Mouse (Mus musculus): ENCODE measurements at regions not wholly inside any gene's neighbourhood (a gene's known extent, or its start where the extent isn't known, plus 50 kb on each side); places are given as distances from the start of the nearest gene placed in this dataset.

DNA sequence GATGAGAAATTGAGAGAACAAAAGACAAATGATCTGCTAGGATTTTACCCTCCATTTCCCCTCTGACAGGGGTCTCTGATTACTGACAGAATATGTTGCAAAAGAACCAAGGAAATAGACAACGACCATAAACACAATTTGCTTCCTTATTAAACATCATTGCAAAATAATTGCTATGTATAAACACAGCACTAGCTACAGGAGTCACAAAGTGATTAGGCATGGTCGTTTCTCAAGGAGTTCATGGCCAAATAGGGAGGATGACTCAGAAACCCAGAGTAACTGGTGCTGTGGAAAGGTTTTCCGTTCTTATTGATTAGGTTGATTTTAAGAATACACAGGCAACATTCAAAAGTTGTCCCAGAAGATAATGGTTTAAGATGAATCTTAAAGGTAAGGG lies 180.4 kb downstream of the Gm12728 start:
- no peak for DNase-seq

DNA sequence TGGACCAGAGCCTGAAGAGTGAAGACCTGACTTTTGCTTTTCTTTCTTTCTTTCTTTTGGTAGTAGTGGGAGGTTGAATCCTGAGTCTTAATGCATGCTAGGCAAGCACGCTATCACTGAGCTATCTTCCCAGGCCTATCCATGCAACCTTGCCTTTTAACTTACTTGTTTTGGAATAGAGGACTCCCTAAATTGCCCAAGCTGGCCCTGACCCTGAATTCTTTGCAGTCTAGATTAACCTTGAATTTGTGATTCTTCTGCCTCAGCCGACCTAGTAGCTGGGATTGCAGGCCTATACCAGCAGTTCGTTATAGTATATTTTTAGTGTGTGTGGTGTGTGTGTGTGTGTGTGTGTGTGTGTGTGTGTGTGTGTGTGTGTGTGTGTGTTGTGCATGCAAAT lies 183.1 kb downstream of the Gm12728 start:
- no peak for DNase-seq

DNA sequence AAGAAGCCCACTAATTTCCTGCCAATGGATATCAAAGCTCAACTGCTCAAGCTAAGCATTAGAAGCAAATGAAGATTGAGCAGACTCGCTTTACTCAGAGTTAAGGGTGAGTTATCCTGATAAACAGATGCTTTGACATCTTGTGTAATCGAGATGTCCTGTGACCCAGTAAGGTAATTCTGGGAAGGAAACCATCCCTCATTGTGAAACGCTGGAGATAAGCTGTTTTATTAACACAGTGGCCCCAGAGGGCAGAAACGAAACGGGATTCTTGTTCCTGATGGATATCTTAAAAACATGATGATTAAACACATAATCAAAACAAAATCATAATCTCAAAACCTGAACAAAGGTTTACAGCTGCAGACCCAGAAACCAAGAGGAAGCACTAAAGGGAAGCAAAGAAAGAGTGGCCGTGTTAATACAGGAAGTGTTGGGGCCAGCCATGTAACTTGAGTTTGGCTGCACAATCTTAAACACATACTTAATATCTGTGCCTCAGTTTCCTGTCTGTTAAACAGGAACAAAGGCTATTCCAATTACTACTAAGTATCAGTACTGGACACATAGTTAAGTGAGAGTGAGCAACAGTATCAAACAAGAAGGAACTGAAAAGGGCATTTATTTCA lies 184.2 kb downstream of the Gm12728 start:
- no peak for DNase-seq

DNA sequence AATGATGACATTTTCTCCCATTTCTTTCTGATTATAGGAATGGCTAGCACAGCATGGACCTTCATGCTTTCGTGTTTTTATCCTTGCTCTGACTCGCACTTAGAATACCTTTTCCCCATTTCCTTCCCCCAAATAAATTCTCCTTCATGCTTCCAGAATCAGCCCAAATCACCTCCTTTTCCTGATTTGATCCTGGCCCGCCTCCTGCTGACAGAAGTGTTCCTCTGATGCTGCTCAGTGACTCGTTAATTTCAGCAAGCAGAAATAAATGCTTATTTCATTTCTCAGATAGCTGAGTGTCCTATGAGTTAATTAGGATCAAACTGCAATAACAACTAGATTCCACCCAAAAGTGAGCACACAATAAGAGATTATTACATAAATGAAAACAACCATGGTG lies 185.3 kb downstream of the Gm12728 start:
- DNase-seq: no peak

DNA sequence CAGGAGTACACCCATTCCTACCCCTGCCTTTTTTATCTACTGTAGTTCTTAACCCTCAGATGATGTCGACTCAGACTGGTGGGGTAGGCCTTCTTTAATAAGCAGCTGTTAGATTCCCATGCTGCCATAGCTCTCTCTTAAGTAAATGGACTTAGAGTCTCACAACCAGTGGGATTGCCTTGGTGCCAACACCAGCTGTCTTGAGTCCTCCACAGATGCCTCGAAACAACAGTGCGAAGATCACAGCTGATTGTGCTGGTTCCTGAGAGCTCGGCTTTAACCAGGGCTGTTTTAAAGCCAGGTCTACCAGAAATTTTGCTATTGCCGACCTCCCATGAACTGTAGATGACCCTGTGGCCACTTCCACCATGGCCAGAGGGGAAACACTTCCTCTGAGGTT lies 189.4 kb downstream of the Gm12728 start:
- no peak for DNase-seq

DNA sequence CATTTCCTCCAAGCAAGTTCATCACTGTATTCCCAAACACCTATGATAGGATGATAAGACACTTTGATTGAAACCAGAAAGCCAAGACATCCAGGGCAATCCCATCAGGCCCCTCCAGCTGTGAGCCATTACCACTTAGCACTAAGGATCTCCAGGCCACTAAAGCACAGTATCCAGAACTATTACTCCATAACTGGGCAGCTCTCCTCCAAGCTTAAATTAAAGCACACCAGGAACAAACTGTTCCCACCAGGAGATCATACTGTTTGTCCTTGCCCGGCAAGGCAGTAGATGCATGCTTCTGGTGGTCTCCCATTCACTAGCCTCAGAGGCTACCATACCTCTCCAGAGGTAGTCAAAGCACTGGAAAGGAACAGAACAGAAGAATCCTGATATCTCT lies 193.3 kb downstream of the Gm12728 start:
- no peak for DNase-seq

DNA sequence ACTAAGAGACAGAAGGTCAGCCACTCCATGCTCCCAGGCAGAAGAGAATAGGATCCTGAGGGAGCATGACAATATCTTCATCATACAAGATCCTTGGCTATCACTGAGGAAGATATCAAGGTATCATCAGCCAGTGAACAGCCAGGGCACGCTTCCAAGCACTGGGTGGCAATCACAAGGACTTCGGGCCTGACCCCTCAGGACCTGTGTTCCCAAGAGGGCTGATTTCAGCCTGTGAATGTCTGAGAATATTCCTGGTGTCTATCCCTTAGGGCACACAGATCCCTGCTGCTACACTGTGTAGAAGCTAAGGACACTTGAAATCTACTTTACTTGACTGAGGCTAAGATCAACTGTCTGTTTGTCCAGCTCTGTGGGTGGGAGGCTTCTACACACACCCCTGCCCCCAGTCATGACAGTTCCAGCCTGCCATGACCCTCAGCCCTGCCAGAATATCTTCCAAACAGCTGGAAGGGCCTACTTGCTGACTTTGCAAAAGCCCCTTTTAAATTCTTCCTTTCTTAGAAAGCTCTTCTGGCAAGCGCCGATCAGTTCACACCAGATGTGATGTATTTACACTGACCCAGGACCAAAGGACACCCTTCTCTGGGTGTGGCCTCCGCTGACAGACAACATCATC lies 198.4 kb downstream of the Gm12728 start:
- DNase-seq: no peak

DNA sequence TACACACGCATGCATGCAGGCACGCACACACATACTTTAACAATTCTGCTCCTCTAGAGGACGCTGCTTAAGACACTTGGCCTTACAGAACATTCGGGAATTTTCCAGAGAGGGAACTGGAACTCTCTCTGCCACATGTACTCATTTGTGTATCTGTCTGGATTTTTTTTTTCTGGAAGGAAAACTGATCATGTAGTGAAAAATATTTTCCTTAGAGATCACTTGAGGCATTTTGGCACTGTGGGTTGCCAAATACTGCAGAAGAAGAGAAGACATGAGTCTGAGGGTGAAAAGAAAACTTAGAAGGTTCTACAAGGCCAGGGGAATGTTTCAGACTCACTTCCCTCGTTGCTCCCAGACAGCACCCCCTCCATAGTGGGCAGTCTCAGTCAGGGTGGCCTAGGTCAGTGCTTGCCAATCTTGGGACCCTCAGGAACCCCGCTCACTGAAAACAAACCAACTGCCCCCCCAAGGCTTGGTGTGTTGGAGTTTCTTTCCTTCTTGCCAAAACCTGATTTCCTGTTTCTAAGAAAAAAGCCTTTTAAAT lies 203.0 kb downstream of the Gm12728 start:
- no peak for DNase-seq

DNA sequence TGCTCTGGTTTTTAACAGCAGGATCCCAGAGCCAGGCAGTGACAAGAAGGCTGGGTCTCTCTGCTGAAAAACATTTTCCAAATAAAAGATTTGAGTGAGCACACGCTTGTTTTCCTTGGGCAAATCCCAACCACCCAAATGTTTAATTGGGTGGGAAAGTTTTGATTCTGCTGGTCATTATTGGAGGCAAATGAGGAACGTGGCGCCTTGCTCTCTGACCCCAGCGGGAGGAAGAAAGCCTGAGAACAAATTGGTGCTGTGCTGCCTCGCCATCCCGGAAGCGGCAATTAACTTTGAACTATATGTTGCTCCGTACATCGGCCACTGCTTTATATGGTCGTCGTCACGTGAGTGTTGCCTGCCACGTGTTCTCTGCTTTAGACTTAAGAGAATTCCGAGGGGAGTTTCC lies 204.7 kb downstream of the Gm12728 start:
- no peak for DNase-seq

DNA sequence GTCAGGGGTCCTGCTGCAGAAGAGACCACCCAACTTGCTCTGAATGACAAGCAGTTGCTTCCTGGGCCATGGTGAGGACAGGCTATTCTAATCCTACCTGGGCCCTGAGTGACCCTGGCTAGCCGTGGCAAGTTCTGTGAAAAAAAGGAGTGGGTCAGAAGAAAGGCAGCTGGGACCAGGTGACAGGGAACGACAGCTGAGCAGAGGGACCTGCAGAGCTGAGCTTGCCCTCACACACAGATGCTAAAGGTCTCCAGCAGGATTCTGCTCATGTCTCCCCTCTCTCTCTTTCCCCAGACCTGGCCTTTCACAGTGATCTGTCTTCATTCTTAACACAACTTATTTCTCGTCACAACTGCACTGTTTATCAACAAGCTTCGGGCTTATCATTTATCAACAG lies 206.4 kb downstream of the Gm12728 start:
- DNase-seq: no peak

DNA sequence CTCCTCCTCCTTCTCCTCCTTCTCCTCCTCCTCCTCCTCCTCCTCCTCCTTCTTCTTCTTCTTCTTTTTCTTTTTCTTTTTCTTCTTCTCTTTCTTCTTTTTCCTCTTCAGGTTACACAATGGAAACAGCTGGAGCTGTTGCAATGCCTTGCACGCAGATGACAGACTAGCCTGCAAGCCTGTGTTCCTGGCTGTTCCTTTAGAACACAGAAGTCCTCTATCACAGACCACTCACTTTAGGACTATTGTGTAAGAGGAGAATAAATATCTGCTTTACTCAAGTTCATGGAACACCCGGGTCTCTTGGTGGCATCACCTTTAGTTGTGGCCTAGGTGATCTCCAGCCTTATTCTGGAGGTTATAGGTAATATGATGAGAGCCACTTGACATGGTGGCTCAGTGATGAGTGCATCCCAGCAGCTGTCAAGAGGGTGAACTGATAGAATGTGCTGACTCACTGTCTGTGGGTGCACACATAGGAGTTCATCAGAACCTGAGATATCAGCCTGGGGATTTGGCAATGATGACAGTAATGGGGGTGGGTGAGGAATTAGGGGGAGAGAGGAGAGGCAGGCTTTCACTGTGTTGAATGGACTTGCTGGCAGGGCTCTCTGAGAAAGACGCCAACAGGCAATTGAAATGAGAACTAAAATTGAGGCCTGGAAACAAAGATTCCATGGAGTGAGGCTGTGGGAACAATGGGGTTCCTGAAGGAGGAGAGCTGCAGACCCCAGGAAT lies 207.4 kb downstream of the Gm12728 start:
- DNase-seq: no peak

DNA sequence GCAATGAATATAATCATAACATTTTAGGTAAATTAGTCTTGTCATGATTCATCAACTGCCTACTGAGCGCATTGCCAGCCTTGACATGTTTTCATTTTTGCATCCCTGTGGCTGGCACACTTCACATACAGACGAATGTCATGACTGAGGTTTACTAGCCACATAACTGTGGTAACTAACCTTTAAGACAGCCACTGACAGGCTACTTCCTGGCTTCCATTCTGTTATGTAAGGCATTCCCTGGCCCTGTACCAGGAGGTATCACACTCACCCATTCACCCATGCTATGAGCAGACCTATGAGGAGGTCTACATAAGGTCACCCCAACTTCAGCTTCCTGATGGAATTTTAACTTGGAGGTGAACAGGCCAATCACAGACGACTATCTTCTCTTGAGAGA lies 212.8 kb downstream of the Gm12728 start:
- no peak for DNase-seq

DNA sequence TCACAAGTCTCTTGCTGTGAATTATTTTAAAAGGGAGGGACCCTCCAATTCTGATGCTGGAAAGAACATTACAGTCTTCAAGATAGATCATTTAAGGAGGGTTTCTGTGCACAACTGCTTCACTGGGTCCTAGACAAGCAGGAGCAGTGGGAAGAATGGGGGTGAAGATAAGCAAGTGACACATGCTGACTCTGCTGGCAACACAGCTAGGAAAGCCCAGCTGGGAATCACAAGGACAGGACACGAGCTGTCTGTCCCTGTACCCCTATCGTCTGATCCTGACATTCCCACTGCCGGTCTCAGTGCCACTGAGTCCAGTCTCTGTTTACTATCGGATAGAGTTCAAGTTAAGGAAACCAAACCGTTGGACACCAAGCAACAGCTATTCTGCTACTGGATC lies 216.3 kb downstream of the Gm12728 start:
- peak; percentile 7 for DNase-seq

DNA sequence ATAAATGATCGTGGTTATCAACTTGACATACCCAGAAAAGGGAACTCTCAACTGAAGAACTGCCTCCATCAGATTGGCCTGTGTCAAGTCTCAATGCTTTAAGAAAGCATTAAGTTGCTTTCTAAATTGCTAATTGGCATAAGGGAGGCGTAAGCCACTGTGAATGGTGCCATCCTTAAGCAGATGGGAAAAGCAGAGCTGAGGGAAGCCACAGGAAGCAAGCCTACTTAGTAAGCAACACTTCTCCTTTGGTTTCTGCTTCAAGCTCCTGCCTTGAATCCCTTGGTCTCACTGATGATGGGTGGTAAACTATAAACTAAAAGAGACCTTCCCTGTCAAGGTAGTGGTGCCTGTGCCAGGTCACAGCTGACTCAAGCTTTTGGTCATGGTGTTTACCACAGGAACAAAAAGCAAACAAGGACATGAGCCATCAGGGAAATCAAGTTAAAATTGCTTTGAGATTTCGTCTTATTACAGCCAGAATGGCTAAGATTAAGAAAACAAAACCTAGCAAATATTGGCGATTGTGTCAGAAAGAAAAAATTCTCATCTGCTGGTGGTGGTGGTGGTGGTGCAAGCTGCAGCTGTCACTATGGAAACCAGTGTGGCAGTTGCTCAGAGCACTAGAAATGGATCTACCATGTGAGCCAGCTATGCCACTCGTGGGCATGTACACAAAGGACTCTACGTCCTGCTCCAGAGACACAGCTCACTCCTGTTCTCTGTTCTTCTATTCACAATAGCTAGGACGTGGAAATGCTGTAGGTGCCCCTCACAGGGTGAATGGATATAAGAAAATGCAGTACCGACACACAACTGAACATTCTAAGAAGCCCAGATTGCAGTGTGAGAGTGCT lies 217.9 kb downstream of the Gm12728 start:
- DNase-seq: no peak

DNA sequence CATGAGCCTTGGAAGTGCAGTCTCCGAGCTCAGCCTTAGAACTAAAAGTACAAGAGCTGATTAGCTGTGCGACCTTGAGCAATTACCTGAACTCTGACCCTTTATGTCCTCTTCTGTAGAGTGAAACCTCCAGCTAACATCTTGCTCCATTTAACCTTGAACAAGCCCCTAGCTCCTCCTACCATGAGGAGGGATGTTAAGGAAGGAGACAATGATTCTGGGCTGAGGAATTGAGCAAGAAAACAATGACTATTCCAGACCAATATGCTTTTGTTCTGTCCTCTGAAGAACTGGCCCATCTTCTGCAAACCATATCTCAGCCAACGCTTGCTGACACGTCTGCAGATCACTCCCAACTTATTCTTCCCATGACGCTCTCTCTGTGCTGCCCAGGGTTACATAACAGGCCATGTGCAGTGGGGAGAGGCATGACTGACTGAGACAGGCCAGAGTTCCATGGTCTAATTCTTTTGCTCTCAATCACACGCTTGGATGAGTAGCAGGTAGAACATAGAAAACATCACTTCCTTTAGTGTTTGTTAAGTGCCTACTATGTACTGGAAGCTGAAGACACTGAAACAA lies 227.5 kb downstream of the Gm12728 start:
- no peak for DNase-seq

DNA sequence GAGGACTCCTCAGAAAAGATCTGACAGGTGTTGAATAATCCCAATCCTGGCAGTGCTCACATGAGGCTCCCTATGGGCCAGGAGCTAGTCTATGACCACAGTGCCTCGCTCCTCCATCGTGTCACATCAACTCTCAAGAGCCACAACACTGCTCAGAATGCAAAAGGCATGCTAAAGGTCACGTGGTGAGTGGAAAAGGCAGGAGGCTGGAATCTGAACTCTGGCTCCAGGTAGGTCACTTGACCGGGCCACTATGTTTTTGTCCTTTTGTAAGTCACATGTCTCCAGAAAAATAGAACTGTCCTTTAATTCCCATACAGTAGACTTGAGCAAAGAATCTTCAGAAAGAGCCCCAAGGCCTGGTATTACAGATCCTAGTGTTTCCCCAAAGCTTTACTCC lies 229.3 kb downstream of the Gm12728 start:
- DNase-seq: no peak

DNA sequence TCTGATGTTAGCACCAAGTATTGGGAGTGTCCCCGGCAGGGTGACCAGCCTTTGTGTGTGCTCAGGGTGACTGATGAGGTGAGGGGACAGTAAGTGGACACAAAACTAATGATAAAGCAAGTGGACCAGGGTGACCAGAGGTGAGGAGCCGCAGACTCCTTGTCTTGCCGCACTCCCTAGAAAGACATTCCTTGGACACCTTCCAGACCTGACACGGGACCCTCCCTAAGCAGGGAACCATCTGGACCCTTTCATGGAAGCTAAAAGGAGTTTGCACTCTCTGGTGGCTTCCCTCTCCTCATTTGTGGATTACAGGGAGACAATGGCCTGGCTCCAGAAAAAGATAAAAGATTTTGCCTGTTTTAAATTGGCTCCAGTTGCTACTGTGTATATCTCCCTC lies 230.7 kb downstream of the Gm12728 start:
- no peak for DNase-seq

DNA sequence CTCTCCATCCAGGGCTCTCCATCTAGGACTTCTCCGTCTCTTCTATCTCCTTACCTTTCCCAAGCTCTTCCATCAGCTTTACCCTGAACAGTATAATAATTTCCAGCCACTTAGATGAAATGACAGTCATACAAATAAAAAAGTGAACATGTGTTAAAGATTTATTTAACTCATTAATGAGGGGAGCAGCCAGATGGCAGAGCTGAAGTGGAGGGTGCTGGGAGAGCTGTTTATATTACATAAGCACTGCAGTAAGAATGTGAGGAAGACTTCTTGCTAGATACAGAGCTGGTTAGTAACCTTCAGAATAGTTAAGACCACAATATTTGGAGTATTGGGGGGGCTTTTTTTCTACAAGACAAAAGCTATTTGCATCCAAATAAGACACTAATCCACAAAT lies 234.9 kb downstream of the Gm12728 start:
- no peak for DNase-seq

DNA sequence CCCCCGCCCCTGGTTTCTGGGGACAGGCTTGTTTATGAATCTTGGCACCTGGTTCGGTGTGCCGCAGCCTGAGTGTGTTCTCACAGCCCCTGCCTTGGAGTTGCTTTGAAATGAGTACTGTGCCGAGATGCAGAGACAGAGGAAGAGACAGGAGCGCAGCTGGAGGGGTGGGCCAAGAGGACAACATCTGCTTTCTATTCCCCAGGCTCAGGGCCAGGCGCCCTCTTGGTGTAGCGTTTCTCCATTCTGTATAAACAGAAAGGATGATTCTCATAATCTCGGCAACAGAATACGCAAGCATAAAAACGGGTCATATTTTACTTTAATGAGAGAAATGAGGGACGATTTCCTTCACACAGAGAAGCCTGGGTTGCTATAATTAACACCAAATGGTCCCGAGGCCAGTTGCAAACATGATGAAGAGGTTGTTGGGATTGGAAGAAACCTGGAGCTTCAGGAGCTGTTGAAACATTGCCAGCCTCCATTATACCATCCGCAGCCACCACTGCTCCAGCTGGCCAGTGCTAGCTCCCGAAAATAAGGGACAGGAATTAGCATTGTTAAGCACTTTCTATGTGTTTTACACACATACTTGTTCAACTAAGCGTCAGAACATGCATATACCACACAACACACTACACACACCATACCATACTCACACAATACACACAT lies 236.4 kb downstream of the Gm12728 start:
- no peak for DNase-seq

DNA sequence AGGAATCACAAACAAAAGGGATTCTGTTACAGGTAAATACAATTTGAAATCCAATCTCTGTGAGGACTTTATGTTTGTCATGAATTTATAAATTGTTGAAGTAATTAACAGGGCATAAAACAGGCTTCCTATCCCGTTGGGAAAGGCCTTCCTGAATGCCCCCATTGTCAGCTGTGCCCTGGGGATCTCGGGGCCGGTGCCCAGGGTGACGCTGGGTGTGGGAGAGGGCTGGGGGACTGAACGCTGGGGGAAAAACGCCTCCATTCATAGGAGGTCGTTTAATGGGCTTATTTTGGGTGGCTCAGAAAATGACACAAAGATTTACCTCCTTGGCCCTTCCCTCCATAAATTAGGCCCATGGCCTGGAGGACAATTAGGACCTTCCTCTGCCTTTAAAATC lies 250.7 kb downstream of the Gm12728 start:
- no peak for DNase-seq

DNA sequence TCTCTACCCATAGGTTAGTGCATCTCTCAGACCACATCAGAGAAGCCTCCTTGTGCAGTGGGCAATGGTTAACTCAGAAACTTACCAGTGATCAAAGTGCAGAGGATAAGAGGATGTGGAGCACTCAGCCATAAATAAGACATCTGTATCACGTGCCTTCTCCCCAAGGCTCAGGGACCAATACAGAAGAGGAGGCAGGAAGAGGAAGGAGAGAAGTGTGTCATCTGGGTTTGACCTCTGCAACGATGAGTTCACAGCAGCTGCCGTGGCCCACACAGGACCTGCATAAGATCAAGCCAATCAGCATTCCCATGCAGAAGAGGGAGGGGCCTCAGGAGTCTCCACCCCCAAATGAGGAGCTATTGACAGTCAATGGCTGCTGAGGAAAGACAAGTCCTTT lies 252.8 kb downstream of the Gm12728 start:
- DNase-seq: no peak

DNA sequence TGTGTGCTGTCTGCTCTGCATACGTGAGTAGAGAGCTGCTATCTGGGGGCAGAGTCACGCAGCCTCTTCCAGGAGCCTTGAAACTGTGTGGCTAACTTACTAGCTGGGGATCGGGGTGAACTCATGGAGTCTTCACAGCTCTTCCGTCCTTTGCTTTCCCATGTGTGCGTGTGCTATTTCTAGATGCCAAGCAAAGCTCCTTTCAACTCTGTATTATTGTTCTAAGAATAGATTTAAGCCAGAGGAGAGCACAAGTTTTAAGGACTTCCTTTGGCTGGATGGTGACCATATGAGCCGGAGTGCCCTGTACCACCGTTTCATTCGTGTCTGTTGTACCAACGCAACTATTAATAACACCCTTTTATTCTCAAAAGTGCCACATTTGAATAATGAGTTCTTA lies 254.0 kb downstream of the Gm12728 start:
- no peak for DNase-seq

Measured in adrenal gland, postnatal 25 days (tissue).